Mouse (Mus musculus) right cerebral cortex, postnatal 10 days (tissue): ENCODE measurements around the gene Arpc2.

Experiments used
- DNase-seq, 2 experiments: peaks; one replicate each; pipeline ENCODE4 v3.0.0; 2021; ENCODE audit warnings: low spot score in 2 of 2

Arpc2 gene

GRCm38 (mm10) chr1:74300347-74301110 lies 64.6 kb downstream of the Arpc2 start:
- DNase-seq: no peak

- no peak for DNase-seq
Measured at GRCm38 (mm10) chr1:74302229-74302628, 66.3 kb downstream of the Arpc2 start.

GRCm38 (mm10) chr1:74302835-74303234 lies 67.0 kb downstream of the Arpc2 start:
- no peak for DNase-seq

DNA sequence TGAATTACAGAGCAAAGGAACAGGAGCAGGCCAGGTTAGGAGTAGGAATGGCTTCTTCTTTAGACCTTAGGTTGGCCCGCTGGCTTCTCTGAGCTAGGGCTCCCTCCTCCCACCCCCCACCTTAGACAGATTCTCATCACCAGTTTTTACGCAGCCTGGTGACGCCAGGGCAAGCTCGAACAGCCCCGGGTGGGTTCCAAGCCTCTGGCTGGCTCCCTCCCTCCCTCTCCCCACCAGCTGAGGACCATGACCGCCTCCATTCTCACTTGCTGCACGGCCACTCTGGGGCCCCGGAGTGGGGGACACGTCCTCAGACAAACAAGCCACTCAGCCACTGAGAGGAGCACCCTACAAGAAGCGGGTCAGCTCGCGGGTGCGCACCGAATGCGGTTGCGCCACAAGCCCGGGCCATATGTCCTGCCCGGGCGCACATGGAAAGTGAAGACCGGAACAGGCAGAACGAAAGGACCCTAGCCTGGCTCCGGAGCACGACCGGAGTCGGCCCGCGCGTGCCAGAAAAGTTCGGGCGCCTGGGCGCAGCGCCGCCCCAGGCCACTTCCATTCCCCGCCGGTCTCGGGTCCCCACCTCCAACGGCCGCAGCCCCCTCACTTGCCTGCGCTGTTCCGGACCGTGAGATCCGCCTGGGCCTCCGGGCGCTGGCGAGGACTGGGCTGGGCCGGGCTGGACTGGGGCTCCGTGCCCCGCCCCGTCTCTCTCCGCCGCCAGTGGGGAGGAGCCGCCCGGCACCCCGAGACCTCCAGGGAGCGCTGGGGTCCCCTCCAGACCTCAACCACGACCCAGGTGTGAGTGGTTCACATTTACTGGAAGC lies 67.8 kb downstream of the Arpc2 start:
- peak; percentile 61 to 66 for DNase-seq

- no peak for DNase-seq
Measured at GRCm38 (mm10) chr1:74304339-74304790, 68.5 kb downstream of the Arpc2 start.

- no peak for DNase-seq
Measured at GRCm38 (mm10) chr1:74304946-74305345, 69.1 kb downstream of the Arpc2 start.

DNA sequence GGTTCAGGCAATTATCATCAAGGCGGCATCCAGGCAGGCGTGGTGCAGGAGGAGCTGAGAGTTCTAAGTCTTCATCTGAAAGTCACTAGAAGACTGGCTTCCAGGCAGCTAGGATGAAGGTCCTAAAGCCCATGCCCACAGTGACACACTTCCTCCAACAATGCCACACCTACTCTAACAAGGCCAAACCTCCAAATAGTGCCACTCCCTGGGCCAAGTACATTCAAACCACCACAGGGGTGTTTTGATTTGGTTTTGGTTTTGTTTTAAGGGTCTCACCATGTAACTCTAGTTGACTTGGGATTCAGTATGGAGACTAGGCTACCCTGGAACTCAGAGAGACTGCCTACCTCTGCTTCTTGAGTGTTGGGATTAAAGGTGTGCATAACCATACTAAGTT lies 69.6 kb downstream of the Arpc2 start, which contains the start of gene Tmbim1:
Gene Tmbim1 (minus strand): TSS at position 101 of the 400 bp plus-strand sequence.
- DNase-seq: no peak

DNA sequence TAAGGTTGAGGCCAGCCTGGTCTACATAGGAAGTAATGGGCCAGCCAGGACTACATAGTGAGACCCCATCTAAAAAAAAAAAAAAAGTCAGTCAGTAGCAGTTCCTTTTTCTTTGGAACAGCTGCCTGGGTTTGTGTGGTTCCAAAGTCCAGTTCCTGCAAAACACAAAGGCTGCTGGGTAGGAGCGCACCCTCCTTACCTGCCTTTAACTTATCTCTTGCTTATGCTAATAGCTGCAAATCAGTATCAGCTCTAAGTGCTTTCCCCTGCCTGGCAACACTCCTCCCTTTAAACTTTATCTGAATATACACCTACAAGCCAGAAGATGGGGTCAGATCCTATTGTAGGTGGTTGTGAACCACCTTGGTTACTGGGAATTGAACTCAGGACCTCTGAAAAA lies 71.3 kb downstream of the Arpc2 start:
- DNase-seq: no peak

GRCm38 (mm10) chr1:74308001-74308964 lies 72.4 kb downstream of the Arpc2 start:
- DNase-seq: no peak

GRCm38 (mm10) chr1:74309767-74310166 lies 73.9 kb downstream of the Arpc2 start:
- no peak for DNase-seq

- peak; percentile 85 for DNase-seq
Measured at GRCm38 (mm10) chr1:74313049-74313692, 77.3 kb downstream of the Arpc2 start.

- no peak for DNase-seq
Measured at GRCm38 (mm10) chr1:74314796-74315195, 78.9 kb downstream of the Arpc2 start.

GRCm38 (mm10) chr1:74316114-74316827 lies 80.4 kb downstream of the Arpc2 start:
- no peak for DNase-seq
